Mouse (Mus musculus) erythroblast, embryonic 14.5 days (primary cell): ENCODE results near the gene Pld4.

Experiments used
- GATA1 ChIP-seq: IDR thresholded peaks from 2 replicates; pipeline ENCODE4 v1.6.1; 2012; ENCODE audit warnings: low read length, inconsistent platforms, mixed read lengths
- TAL1 ChIP-seq: IDR thresholded peaks from 3 replicates; pipeline ENCODE4 v1.6.1; 2012; ENCODE audit warnings: low read length, inconsistent platforms, mixed read lengths

DNA sequence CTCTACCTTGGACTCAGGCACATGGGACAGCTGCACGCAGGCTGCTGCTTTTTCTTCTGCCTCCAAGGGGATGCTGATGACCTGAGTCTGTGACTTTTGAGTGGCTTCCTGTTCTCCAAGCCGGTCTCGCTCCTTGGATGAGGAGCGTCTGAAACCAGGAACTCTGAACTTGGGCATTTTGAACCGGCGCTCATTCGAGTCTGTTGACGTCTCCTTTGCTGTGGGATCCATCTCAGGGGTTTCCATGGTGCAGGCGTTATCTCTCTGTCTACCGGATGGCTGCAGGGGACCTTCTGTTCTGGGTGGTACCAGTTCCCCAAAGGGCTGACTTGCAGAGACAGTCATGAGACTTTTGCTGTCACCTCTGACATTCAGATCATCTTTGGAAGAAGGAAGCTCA lies 14.0 kb downstream of the Pld4 start:
- TF ChIP-seq GATA1 (no peak), TAL1 (no peak)
